Mouse (Mus musculus) forebrain, embryonic 14.5 days (tissue): ENCODE measurements around the gene Bfsp2. TPM values are rescaled to one million over a fixed set of nuclear protein-coding genes. Genes with fewer than 3 reads are reported as not detected.
"Not testable (repeated sequence)": the region's sequence is repeated elsewhere in the genome, so short reads cannot be mapped to it uniquely, and the experiment has no call there.

Experiments used
- ATAC-seq: fragments of 200-750 bp; cut with Nextera tagmentation; 2 replicates; pipeline ENCODE4 v1.8.0; 2017; ENCODE audit warnings: mild to moderate bottlenecking, moderate library complexity
- DNase-seq: peaks from one replicate; pipeline ENCODE4 v3.0.0-alpha.2; 2015; ENCODE audit warnings: low spot score
- H3K27ac ChIP-seq: fragments of 300-500 bp; sonication (generic); 2 replicates; pipeline ENCODE4 v1.5.1; 2014; ENCODE audit warnings: low read depth, mild to moderate bottlenecking, control low read depth, low read length, moderate library complexity
- H3K27me3 ChIP-seq: fragments of 300-500 bp; sonication (generic); replicated peaks from 2 replicates; pipeline ENCODE4 v1.6.1; 2014; ENCODE audit warnings: low read length, control low read depth, mixed read lengths; ENCODE audit not compliant: control insufficient read depth, insufficient read depth
- H3K36me3 ChIP-seq: fragments of 300-500 bp; sonication (generic); 2 replicates; pipeline ENCODE4 v1.6.1; 2014; ENCODE audit warnings: low read length, control low read depth; ENCODE audit not compliant: control insufficient read depth, insufficient read depth
- H3K4me1 ChIP-seq: fragments of 300-500 bp; sonication (generic); 2 replicates; pipeline ENCODE4 v1.6.1; 2014; ENCODE audit warnings: antibody characterized with exemption, low read length, control low read depth; ENCODE audit not compliant: control insufficient read depth, insufficient read depth
- H3K4me2 ChIP-seq: fragments of 300-500 bp; sonication (generic); 2 replicates; pipeline ENCODE4 v1.6.1; 2014; ENCODE audit warnings: mild to moderate bottlenecking, control low read depth, low read length
- H3K4me3 ChIP-seq: fragments of 300-500 bp; sonication (generic); 2 replicates; pipeline ENCODE4 v1.5.1; 2014; ENCODE audit warnings: low read depth, low read length, control low read depth
- H3K9ac ChIP-seq: fragments of 300-500 bp; sonication (generic); 2 replicates; pipeline ENCODE4 v1.6.1; 2014; ENCODE audit warnings: mild to moderate bottlenecking, low read length, control low read depth, moderate library complexity
- H3K9me3 ChIP-seq: fragments of 300-500 bp; sonication (generic); replicated peaks from 2 replicates; pipeline ENCODE4 v1.6.1; 2016; ENCODE audit warnings: low read length, control low read depth, mixed read lengths; ENCODE audit not compliant: control insufficient read depth
- WGBS: fragments of 180-500 bp; shearing (Covaris S2); extraction: QIAGEN DNeasy Blood & Tissue Kit; methylation state at CpG from one replicate; pipeline ENCODE4 v1.1.7; 2014; 5-methylcytosine and 5-hydroxymethylcytosine counted together
- polyA plus RNA-seq: library from polyadenylated mRNA; unstranded; fragments of >200 nt; fragmentation: Nextera tagmentation; extraction: Ambion mirVana; gene quantifications from 2 replicates; pipeline ENCODE4 v1.2.1, GENCODE M21; 2014

Bfsp2 gene
- polyA plus RNA-seq, 1 experiment from 2014 or later, result 1.5 TPM

- WGBS, result 93% methylated on average over 1 of the region's 1 CpGs
Measured at GRCm38 (mm10) chr9:103418267-103418666, 62.0 kb downstream of the Bfsp2 start.

GRCm38 (mm10) chr9:103413457-103413856, 66.8 kb downstream of the Bfsp2 start:
- 26% methylated on average over 9 of the region's 9 CpGs for WGBS

More at GRCm38 (mm10) chr9:103418267-103418666, 62.0 kb downstream of the Bfsp2 start:
- not testable (repeated sequence) for H3K36me3 ChIP-seq, H3K27me3 ChIP-seq, H3K4me3 ChIP-seq, H3K27ac ChIP-seq, H3K4me2 ChIP-seq, H3K9me3 ChIP-seq, DNase-seq, H3K9ac ChIP-seq, ATAC-seq
- H3K4me1 ChIP-seq, result peaks cover 27% of the 10 kb centered on the region

GRCm38 (mm10) chr9:103409119-103409518, 71.1 kb downstream of the Bfsp2 start:
- WGBS, result 89% methylated on average over 2 of the region's 2 CpGs
- Histone ChIP-seq H3K27me3 (no peaks in the 10 kb centered on the region), H3K36me3 (no peaks in the 10 kb centered on the region), H3K27ac (no peak overlapping the region; the same call in 1 of the 2 replicates), H3K4me2 (no peak overlapping the region), H3K4me3 (no peak overlapping the region), H3K4me1 (peaks cover 7% of the 10 kb centered on the region), H3K9ac (no peak overlapping the region), H3K9me3 (no peaks in the 10 kb centered on the region)
- ATAC-seq (no peak), DNase-seq (peak; percentile 34)

More at GRCm38 (mm10) chr9:103413457-103413856, 66.8 kb downstream of the Bfsp2 start:
- DNase-seq (no peak), ATAC-seq (no peak)
- Histone ChIP-seq H3K9ac (no peak overlapping the region), H3K27ac (no peak overlapping the region), H3K36me3 (no peaks in the 10 kb centered on the region), H3K4me1 (peaks cover 7% of the 10 kb centered on the region), H3K4me2 (no peak overlapping the region), H3K9me3 (no peaks in the 10 kb centered on the region), H3K4me3 (no peak overlapping the region), H3K27me3 (no peaks in the 10 kb centered on the region)

GRCm38 (mm10) chr9:103408136-103408777, 72.0 kb downstream of the Bfsp2 start:
- Histone ChIP-seq H3K4me2 (no peak overlapping the region), H3K9ac (no peak overlapping the region), H3K36me3 (no peaks in the 10 kb centered on the region), H3K27ac (peak overlapping the region; percentile 22; the same call in 1 of the 2 replicates), H3K9me3 (no peaks in the 10 kb centered on the region), H3K4me1 (peaks cover 3% of the 10 kb centered on the region), H3K4me3 (no peak overlapping the region), H3K27me3 (no peaks in the 10 kb centered on the region)
- DNase-seq (peak; percentile 81), ATAC-seq (peak; percentile 40)
- WGBS, result 47% methylated on average over 4 of the region's 4 CpGs

- Histone ChIP-seq H3K4me2 (no peak overlapping the region), H3K4me1 (peaks cover 2% of the 10 kb centered on the region; the same call in 1 of the 2 replicates), H3K9me3 (no peaks in the 10 kb centered on the region), H3K27ac (no peak overlapping the region), H3K9ac (no peak overlapping the region), H3K36me3 (no peaks in the 10 kb centered on the region), H3K4me3 (no peak overlapping the region), H3K27me3 (no peaks in the 10 kb centered on the region)
- DNase-seq (no peak), ATAC-seq (no peak)
- 69% methylated on average over 4 of the region's 4 CpGs for WGBS
Measured at GRCm38 (mm10) chr9:103403331-103403973, 76.8 kb downstream of the Bfsp2 start.

- DNase-seq (peak; percentile 73), ATAC-seq (no peak)
- Histone ChIP-seq H3K9ac (no peak overlapping the region), H3K4me1 (peaks cover 4% of the 10 kb centered on the region; the same call in 1 of the 2 replicates), H3K9me3 (no peaks in the 10 kb centered on the region), H3K27ac (peak overlapping the region; percentile 39; the same call in 1 of the 2 replicates), H3K36me3 (no peaks in the 10 kb centered on the region), H3K4me2 (no peak overlapping the region), H3K27me3 (no peaks in the 10 kb centered on the region), H3K4me3 (no peak overlapping the region)
- WGBS, result 57% methylated on average over 21 of the region's 21 CpGs
Measured at GRCm38 (mm10) chr9:103398509-103399157, 81.6 kb downstream of the Bfsp2 start.

- no peak overlapping the region for H3K4me3 ChIP-seq
- no peak overlapping the region for H3K27ac ChIP-seq
- no peak for DNase-seq
- no peaks in the 10 kb centered on the region for H3K36me3 ChIP-seq
- no peaks in the 10 kb centered on the region for H3K27me3 ChIP-seq
- H3K9me3 ChIP-seq, result no peaks in the 10 kb centered on the region
- no peak overlapping the region for H3K4me2 ChIP-seq
- peaks cover under 1% of the 10 kb centered on the region; the same call in 1 of the 2 replicates for H3K4me1 ChIP-seq
- WGBS, result 92% methylated on average over 11 of the region's 11 CpGs
- ATAC-seq, result no peak
- H3K9ac ChIP-seq, result no peak overlapping the region
Measured at GRCm38 (mm10) chr9:103393256-103393655, 87.0 kb downstream of the Bfsp2 start.

- Histone ChIP-seq H3K36me3 (no peaks in the 10 kb centered on the region), H3K9ac (no peak overlapping the region), H3K4me1 (peaks cover 2% of the 10 kb centered on the region; the same call in 1 of the 2 replicates), H3K9me3 (no peaks in the 10 kb centered on the region), H3K4me3 (no peak overlapping the region), H3K27ac (no peak overlapping the region), H3K27me3 (no peaks in the 10 kb centered on the region), H3K4me2 (no peak overlapping the region)
- WGBS, result 79% methylated on average over 6 of the region's 6 CpGs
- ATAC-seq, result no peak
- DNase-seq, result no peak
Measured at GRCm38 (mm10) chr9:103391796-103392372, 88.3 kb downstream of the Bfsp2 start.
